Mouse (Mus musculus) lung, postnatal 0 days (tissue): ENCODE results near the gene Hgfac.

Experiments
- CTCF ChIP-seq: IDR thresholded peaks from 2 replicates; pipeline ENCODE4 v1.5.1; 2016; ENCODE audit warnings: antibody characterized with exemption, mild to moderate bottlenecking
- EP300 ChIP-seq: IDR thresholded peaks from 2 replicates; pipeline ENCODE4 v1.6.1; 2016; ENCODE audit warnings: antibody characterized with exemption, mild to moderate bottlenecking, control low read depth

- no peak for TF ChIP-seq CTCF
- no peak for TF ChIP-seq EP300
These were observed 42.6 kb upstream of the Hgfac start for GRCm38 (mm10) chr5:34998754-34999153.
